ENCODE assay signal across 8 mouse cellular contexts in the genomic region with DNA sequence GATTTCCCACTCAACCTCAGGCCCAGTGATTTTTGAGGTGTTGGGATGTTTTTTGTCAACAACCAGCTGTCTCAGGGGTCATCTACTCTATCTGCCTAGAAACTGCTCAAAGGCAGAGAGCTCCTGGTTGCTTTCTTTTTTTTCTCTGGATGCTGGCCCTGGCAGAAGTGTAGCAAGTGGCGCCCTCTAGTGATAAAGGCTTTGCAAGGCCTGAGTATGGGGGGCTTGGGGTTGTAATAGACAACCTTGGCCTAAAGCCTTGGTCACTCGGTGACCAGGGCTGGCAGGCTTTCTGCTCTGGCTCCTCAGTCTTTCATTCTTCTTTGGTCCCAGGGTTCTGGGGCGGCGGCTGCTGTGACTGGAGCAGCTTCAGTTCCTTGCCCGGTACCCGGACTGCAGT.
DNase-seq lines count a peak whose midpoint lies in the region; ATAC-seq and TF ChIP-seq lines count a peak whose summit lies in the region.

No protein-coding gene starts in this region.

- no peak for TF ChIP-seq POLR2A in liver, adult 2 months (IDR thresholded peaks at IDR 0.05; ENCODE audit: extremely low read depth, insufficient read depth, low read length)

- peak; percentile 51 for ATAC-seq in forebrain, postnatal 0 days
- no peak for ATAC-seq in forebrain, embryonic 12.5 days (ENCODE audit: low FRiP score)
- ATAC-seq in liver, embryonic 12.5 days: no peak
- 0 out of 2 replicates have a peak, but pooled peaks have one; percentile 47 for ATAC-seq in common myeloid progenitor, adult 5-6 weeks (replicated peaks; ENCODE audit: low read depth, poor library complexity, severe bottlenecking)

- H3K9ac ChIP-seq in forebrain, postnatal 0 days: no peak overlapping the region
- no peak overlapping the region for H3K9ac ChIP-seq in forebrain, embryonic 12.5 days
- H3K9ac ChIP-seq in liver, adult 2 months (ENCODE audit: low read depth, low read length): no peak overlapping the region
- H3K9ac ChIP-seq in liver, embryonic 12.5 days: no peak overlapping the region

- H3K9me3 ChIP-seq in forebrain, postnatal 0 days (ENCODE audit: low read length): no peaks in the 10 kb centered on the region
- peaks cover 9% of the 10 kb centered on the region; the same call in 1 of the 2 replicates for H3K9me3 ChIP-seq in forebrain, embryonic 12.5 days
- H3K9me3 ChIP-seq in liver, embryonic 12.5 days (replicated peaks): 0 out of 2 replicates have a peak, but pooled peaks cover 13% of the 10 kb centered on the region

- H3K36me3 ChIP-seq in forebrain, postnatal 0 days (ENCODE audit: insufficient read depth): no peaks in the 10 kb centered on the region
- no peaks in the 10 kb centered on the region for H3K36me3 ChIP-seq in forebrain, embryonic 12.5 days (replicated peaks)
- no peaks in the 10 kb centered on the region for H3K36me3 ChIP-seq in liver, adult 2 months (ENCODE audit: control insufficient read depth, insufficient read depth, low read length)
- H3K36me3 ChIP-seq in liver, embryonic 12.5 days: no peaks in the 10 kb centered on the region

- peaks cover 3% of the 10 kb centered on the region; the same call in 1 of the 2 replicates for H3K4me1 ChIP-seq in forebrain, postnatal 0 days (ENCODE audit: insufficient read depth)
- 0 out of 2 replicates have a peak, but pooled peaks cover 5% of the 10 kb centered on the region for H3K4me1 ChIP-seq in forebrain, embryonic 12.5 days
- H3K4me1 ChIP-seq in liver, adult 2 months (ENCODE audit: control insufficient read depth, insufficient read depth, low read length): no peaks in the 10 kb centered on the region
- H3K4me1 ChIP-seq in liver, embryonic 12.5 days: no peaks in the 10 kb centered on the region

- H3K4me2 ChIP-seq in forebrain, postnatal 0 days (ENCODE audit: low read depth): no peak overlapping the region
- no peak overlapping the region for H3K4me2 ChIP-seq in forebrain, embryonic 12.5 days
- H3K4me2 ChIP-seq in liver, embryonic 12.5 days: no peak overlapping the region

- 56% methylated on average over 6 of the region's 6 CpGs for WGBS in forebrain, postnatal 0 days
- 64% methylated on average over 6 of the region's 6 CpGs for WGBS in forebrain, embryonic 12.5 days
- 65% methylated on average over 6 of the region's 6 CpGs for WGBS in liver, adult 2 months
- 54% methylated on average over 6 of the region's 6 CpGs for WGBS in liver, embryonic 12.5 days (ENCODE audit: insufficient replicate concordance)

- H3K27ac ChIP-seq in forebrain, postnatal 0 days (ENCODE audit: low read depth, low read length): no peak overlapping the region
- no peak overlapping the region for H3K27ac ChIP-seq in forebrain, embryonic 12.5 days
- no peak overlapping the region for H3K27ac ChIP-seq in liver, adult 2 months (replicated peaks; ENCODE audit: insufficient read depth, low read depth, low read length)
- no peak overlapping the region for H3K27ac ChIP-seq in liver, embryonic 12.5 days

- no peaks in the 10 kb centered on the region for H3K27me3 ChIP-seq in forebrain, postnatal 0 days (ENCODE audit: insufficient read depth, low read length)
- peaks cover 12% of the 10 kb centered on the region; the same call in 1 of the 2 replicates for H3K27me3 ChIP-seq in forebrain, embryonic 12.5 days
- H3K27me3 ChIP-seq in liver, adult 2 months (ENCODE audit: control insufficient read depth, insufficient read depth, low read length): no peaks in the 10 kb centered on the region
- 0 out of 2 replicates have a peak, but pooled peaks cover 6% of the 10 kb centered on the region for H3K27me3 ChIP-seq in liver, embryonic 12.5 days (replicated peaks)

- peak; percentile 61 for DNase-seq in forebrain, postnatal 0 days
- DNase-seq in liver, adult 2 months (ENCODE audit: extremely low read depth, low read depth, low spot score): no peak
- peak; percentile 45 for DNase-seq in mesoderm, embryonic 11.5 days (ENCODE audit: low read depth, low spot score)
- DNase-seq in adipocyte (ENCODE audit: low spot score): no peak
- no peak for DNase-seq in gastrocnemius, postnatal 10 days

- TF ChIP-seq CTCF in forebrain, postnatal 0 days (IDR thresholded peaks at IDR 0.05; ENCODE audit: low read depth): peak; percentile 61
- 0 out of 2 replicates have a peak, but pooled peaks have one; percentile 4 for TF ChIP-seq CTCF in liver, adult 2 months (IDR thresholded peaks at IDR 0.05; ENCODE audit: low read depth, low read length)

- no peaks in the 10 kb centered on the region for H3K79me2 ChIP-seq in liver, adult 2 months (ENCODE audit: control insufficient read depth, insufficient read depth, low read length)

- no peak overlapping the region for H3K4me3 ChIP-seq in forebrain, postnatal 0 days (ENCODE audit: low read depth, low read length)
- no peak overlapping the region for H3K4me3 ChIP-seq in forebrain, embryonic 12.5 days (replicated peaks)
- no peak overlapping the region for H3K4me3 ChIP-seq in liver, adult 2 months (ENCODE audit: insufficient read depth, low read depth, low read length)
- H3K4me3 ChIP-seq in liver, embryonic 12.5 days: no peak overlapping the region

Comparison
In these comparisons a context has a peak if more than half of its experiments do, and no peak if none do; other contexts are left out.
1. ATAC-seq: peak in forebrain, postnatal 0 days (single experiment) and common myeloid progenitor, adult 5-6 weeks (single experiment); none in forebrain, embryonic 12.5 days (single experiment) and liver, embryonic 12.5 days (single experiment).
2. DNase-seq: peak in forebrain, postnatal 0 days (single experiment) and mesoderm, embryonic 11.5 days (single experiment); none in liver, adult 2 months (single experiment), adipocyte (single experiment) and gastrocnemius, postnatal 10 days (single experiment).